Mouse (Mus musculus) gastrocnemius, adult 2 months (tissue): ENCODE data around the gene Tmem238l. TPM values are rescaled to one million over a fixed set of nuclear protein-coding genes. Genes with fewer than 3 reads are reported as not detected.

Experiments used
- DNase-seq: peaks from one replicate; pipeline ENCODE4 v3.0.0; 2022
- H3K27ac ChIP-seq: fragments of 200-600 bp; 2 replicates; pipeline ENCODE4 v1.8.1; 2022; ENCODE audit warnings: mild to moderate bottlenecking
- H3K4me3 ChIP-seq: fragments of 200-600 bp; 2 replicates; pipeline ENCODE4 v1.8.1; 2022; ENCODE audit warnings: mild to moderate bottlenecking, moderate library complexity
- CTCF ChIP-seq: fragments of 200-600 bp; IDR thresholded peaks from 2 replicates; pipeline ENCODE4 v1.8.1; 2022; ENCODE audit warnings: antibody characterized with exemption, mild to moderate bottlenecking, moderate library complexity
- intact Hi-C: fragments of 180-260 bp; cut with DNase I; formaldehyde crosslinking; loops from one replicate; pipeline ENCODE4 v1.15.1; 2025
- long read RNA-seq, 2 experiments: library from polyadenylated mRNA; stranded (forward); transcript quantifications; one replicate each; pipeline ENCODE4 v2.0.0; 2021
- total RNA-seq, 2 experiments: library from RNA; stranded (reverse); gene quantifications; 2 replicates each; pipeline ENCODE4 v1.2.3; 2021

The Tmem238l gene
- total RNA-seq: not detected
- long read RNA-seq, experiment 1: 0 reads
- long read RNA-seq, experiment 2: 0 reads

DNA sequence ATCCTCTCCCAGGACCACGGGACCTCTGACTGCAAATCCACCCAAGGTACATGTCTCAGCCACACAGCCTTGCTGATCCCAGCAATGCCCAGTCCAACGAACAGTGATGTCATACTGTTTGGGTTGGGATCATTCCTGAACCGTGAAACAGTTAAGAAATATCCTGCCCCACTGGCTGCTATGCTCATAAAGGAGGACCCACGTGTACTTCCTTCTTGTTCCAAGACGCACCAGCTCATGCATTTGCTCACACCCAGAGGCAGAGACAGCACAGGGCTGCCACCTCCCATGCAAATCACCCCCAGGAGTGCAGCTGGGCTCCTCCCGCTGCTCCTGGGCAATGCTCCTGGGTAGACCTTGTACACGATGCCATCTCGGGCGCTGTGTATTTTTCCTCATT, at the start of gene Tmem238l:
TSS of gene Tmem238l (plus strand) at position 336 of the 400 bp plus-strand sequence.
- DNase-seq: no peak
- Histone ChIP-seq H3K27ac (no peak within 1 kb of the TSS), H3K4me3 (no peak within 1 kb of the TSS)
- TF ChIP-seq CTCF: no peak
- intact Hi-C loops: no loop called here

DNA sequence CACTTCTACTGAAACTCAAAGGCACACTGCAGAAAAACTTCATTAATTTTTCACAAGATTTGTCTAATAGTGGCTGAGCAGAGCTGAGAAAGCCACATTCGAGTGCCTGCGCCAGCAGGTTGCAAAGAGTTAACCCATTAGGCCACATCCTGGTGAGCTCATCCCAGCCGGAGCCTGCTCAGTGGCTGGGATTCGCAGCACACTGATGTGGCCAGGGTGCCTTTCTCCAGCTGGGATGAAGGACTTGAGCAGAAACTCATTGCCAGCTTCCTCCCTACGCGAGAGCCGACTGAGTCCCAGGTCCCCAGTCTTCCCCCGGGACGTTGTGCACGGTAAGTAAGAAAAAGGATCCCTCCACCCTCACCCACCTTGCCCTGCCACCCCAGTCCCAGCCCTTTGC, 44.6 kb upstream of the Tmem238l start, which contains the start of gene Pirt:
TSS of gene Pirt (plus strand) at position 171 of the 400 bp plus-strand sequence.
- H3K27ac ChIP-seq: no peak within 1 kb of the TSS
- intact Hi-C loops: no loop called here
- no peak within 1 kb of the TSS for H3K4me3 ChIP-seq
- DNase-seq: no peak
- no peak for TF ChIP-seq CTCF

- no peak for TF ChIP-seq CTCF
- intact Hi-C loops: no loop called here
- no peak for DNase-seq
- H3K27ac ChIP-seq: no peak overlapping the region
- H3K4me3 ChIP-seq: no peak overlapping the region
Observed at GRCm38 (mm10) chr11:66912531-66913458, 43.6 kb upstream of the Tmem238l start.

- Histone ChIP-seq H3K27ac (no peak overlapping the region), H3K4me3 (no peak overlapping the region)
- peak; percentile 63 for TF ChIP-seq CTCF
- no peak for DNase-seq
- intact Hi-C loops: loop anchor here (2.0 kb wide), 1 partner anchor 71 kb away; no protein-coding TSS in a partner anchor
Observed at GRCm38 (mm10) chr11:66914249-66914648, 42.2 kb upstream of the Tmem238l start.

DNA sequence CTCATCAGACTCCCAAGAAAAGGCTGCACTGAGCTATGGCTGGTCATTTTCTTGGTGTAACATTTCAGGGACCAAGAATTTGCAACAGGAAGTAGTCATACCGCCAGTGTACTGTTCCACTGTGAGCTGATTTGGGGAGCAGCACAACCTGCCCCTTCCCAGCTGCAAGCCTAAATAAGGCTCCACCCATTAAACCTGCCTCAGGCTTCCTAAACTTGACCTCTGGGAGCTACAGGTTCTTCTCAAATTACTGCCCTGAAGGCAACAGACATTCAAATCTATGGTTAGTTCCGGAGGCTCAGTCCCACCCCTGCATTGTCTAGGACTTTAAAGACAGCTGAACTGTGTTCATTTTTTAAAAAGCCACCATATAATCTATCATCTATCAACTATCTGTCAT, 36.4 kb upstream of the Tmem238l start:
- no peak overlapping the region for H3K27ac ChIP-seq
- DNase-seq: no peak
- no peak for TF ChIP-seq CTCF
- intact Hi-C loops: no loop called here
- no peak overlapping the region for H3K4me3 ChIP-seq

DNA sequence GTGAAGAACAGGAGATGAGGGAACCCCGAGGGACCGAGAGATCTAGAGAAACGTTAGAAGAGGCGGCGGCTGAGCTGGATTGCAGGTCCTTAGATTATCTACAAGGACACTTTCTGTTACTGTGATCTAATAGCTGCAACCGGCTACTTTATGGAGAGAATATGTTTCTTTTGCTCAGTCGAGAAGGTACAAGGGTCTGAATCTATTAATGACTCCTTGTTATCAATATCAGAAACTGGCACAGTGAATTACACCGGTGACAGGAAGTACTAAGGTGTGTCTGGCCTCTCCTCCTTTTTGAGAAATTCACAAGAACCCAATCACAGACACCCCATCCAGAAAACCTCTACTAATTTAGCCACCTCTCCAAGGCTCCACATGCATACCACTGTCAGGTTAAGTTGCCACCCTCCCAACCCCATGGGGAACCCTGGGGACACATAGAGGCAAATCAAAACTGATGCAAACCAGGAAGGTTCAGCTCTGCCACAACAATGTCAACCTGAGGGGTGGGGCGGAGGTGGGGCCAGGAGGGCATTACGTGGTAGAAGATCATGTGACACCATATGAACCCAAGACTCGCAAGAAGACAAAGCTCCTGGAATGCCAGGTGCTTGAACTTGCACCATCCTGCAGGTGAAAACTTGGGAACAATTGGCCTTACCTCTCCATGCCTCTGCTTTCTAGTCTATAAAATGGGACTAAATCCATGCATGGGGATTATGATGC, 32.2 kb upstream of the Tmem238l start:
- DNase-seq: no peak
- TF ChIP-seq CTCF: no peak
- H3K27ac ChIP-seq: no peak overlapping the region
- intact Hi-C loops: no loop called here
- no peak overlapping the region for H3K4me3 ChIP-seq

DNA sequence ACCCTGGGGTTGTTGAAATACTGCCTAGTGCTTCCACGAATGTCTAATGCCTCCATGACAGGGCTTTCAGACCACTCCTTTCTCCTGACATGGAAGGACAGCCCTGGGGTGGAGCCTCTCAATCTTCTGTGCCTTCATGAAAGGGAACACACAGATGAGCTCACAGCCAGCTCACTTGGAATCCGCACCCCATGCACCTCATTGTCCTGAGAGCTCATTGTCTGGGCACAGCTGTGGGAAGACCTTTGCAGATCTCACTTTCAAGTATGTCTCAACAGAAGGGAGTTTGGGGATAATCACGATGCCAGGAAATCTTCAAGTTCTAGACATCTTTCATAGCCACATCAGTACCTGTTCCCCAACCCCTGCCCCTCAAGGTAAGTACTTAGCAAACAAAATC, 28.1 kb upstream of the Tmem238l start:
- Histone ChIP-seq H3K27ac (no peak overlapping the region), H3K4me3 (no peak overlapping the region)
- intact Hi-C loops: no loop called here
- no peak for TF ChIP-seq CTCF
- DNase-seq: no peak

- no peak for TF ChIP-seq CTCF
- no peak overlapping the region for H3K27ac ChIP-seq
- intact Hi-C loops: no loop called here
- no peak for DNase-seq
- H3K4me3 ChIP-seq: no peak overlapping the region
Observed at GRCm38 (mm10) chr11:66932827-66933599, 23.4 kb upstream of the Tmem238l start.

DNA sequence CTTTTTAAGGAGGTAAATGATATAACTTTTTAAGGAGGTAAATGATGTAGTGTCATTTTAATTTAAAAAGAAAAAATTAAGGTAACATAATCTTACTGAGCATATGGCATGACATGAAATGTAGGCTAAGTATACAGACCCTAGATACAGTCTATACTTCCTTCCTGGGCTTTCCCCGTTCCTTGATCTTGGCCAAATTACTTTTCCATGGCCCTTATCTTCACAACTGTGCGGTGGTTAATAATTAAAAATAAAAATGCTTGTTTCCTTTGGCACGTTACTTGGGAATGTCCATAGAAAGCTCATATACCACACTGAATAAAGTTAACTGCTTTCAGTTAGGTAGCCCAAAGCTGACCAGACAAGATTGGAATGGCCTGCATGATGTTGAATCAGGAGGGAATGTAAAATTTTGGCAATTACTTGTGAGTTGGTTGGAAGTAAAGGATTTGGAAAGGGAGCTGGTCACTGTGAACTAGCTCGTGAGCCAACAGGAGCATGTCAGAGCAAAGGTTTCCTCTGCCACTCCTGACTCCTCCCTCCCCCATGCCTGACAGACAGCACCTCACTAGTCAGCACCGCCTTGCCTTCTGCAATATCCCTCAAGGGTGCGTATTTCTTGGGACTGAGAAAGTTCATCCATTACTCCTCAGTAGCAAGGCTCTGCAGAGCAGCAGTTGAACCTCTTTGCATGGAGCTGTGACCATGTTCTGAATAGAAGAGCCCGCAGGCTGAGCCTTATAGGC, 21.8 kb upstream of the Tmem238l start:
- intact Hi-C loops: no loop called here
- no peak for DNase-seq
- H3K27ac ChIP-seq: no peak overlapping the region
- TF ChIP-seq CTCF: no peak
- H3K4me3 ChIP-seq: no peak overlapping the region

DNA sequence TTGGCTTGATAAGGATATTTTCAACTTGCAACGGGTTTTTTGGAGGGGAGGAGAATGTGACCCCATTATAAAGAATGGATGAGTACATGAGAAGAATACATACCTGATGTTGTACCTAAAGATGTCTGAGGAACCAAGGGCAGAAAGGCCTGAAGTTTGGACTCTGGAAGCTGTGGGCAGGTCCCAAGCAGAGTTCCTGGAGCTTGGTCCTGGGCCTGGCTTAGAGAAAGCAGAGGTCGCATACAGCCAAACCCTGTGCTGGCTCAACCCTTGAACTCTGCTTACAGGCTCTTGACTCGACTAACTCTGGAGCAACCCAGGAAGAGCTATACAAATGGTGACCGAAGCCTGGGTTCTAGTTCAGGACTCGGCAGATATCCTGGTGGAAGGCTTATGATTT, 14.4 kb upstream of the Tmem238l start:
- Histone ChIP-seq H3K4me3 (no peak overlapping the region), H3K27ac (no peak overlapping the region)
- TF ChIP-seq CTCF: no peak
- no peak for DNase-seq
- intact Hi-C loops: no loop called here

DNA sequence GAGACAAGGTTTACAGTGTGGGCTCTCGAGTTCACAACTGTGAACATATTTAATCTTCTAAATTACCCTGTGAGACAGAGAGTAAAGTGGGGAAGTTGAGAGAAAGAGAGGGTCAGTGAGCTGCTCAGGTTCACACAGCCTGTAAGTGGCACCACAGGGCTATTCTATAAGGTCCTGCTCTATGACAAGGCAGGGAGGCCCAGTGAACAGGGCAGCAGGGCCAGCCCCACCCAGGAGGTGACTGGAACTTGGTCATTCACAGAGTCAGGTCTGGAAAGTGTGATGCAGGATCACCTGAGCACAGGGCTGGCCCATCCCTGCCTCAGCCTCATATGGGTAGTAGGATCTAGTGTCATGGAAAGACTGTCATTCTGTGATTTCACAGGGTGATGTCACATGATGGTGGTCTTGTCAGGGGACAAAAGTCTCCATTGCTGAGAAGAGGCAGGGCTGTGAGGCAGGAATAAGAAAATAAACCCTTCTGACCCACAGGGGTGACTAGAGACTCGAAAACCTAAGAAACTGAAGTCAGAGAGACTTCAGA, 11.1 kb upstream of the Tmem238l start:
- intact Hi-C loops: no loop called here
- no peak for DNase-seq
- H3K27ac ChIP-seq: no peak overlapping the region
- TF ChIP-seq CTCF: no peak
- no peak overlapping the region for H3K4me3 ChIP-seq

GRCm38 (mm10) chr11:66946521-66946920, 9.9 kb upstream of the Tmem238l start:
- intact Hi-C loops: no loop called here
- H3K27ac ChIP-seq: no peak overlapping the region

More at GRCm38 (mm10) chr11:66946521-66946920, 9.9 kb upstream of the Tmem238l start:
- no peak for DNase-seq
- TF ChIP-seq CTCF: no peak
- no peak overlapping the region for H3K4me3 ChIP-seq
